Mouse (Mus musculus): Measurements from ENCODE around the gene Erbb2. TPM values are rescaled to one million over a fixed set of nuclear protein-coding genes. Genes with fewer than 3 reads are reported as not detected.
"Not testable (repeated sequence)": the region's sequence is repeated elsewhere in the genome, so short reads cannot be mapped to it uniquely, and the experiment has no call there.

The Erbb2 gene
- total RNA-seq (2017), result 0.57 TPM in 1 of 3 replicates, not detected in the others

GRCm38 (mm10) chr11:98412273-98412796 lies at the start of gene Erbb2:
TSS of gene Erbb2 (plus strand) at chr11:98412470.
- ATAC-seq (replicated peaks; ENCODE audit: insufficient number of reproducible peaks, low FRiP score, low TSS enrichment, poor library complexity, severe bottlenecking), result no peak

- no peak for ATAC-seq (replicated peaks; ENCODE audit: insufficient number of reproducible peaks, low FRiP score, low TSS enrichment, poor library complexity, severe bottlenecking)
Observed at GRCm38 (mm10) chr11:98363817-98364216, 48.5 kb upstream of the Erbb2 start.

GRCm38 (mm10) chr11:98364410-98364809 lies 47.9 kb upstream of the Erbb2 start:
- no peak for ATAC-seq (replicated peaks; ENCODE audit: insufficient number of reproducible peaks, low FRiP score, low TSS enrichment, poor library complexity, severe bottlenecking)

- ATAC-seq (replicated peaks; ENCODE audit: insufficient number of reproducible peaks, low FRiP score, low TSS enrichment, poor library complexity, severe bottlenecking), result no peak
Observed at GRCm38 (mm10) chr11:98366290-98366689, 46.0 kb upstream of the Erbb2 start.

GRCm38 (mm10) chr11:98367171-98367862 lies 45.0 kb upstream of the Erbb2 start:
- ATAC-seq (replicated peaks; ENCODE audit: insufficient number of reproducible peaks, low FRiP score, low TSS enrichment, poor library complexity, severe bottlenecking), result no peak

- no peak for ATAC-seq (replicated peaks; ENCODE audit: insufficient number of reproducible peaks, low FRiP score, low TSS enrichment, poor library complexity, severe bottlenecking)
Observed at GRCm38 (mm10) chr11:98367863-98368186, 44.4 kb upstream of the Erbb2 start.

GRCm38 (mm10) chr11:98369337-98369736 lies 42.9 kb upstream of the Erbb2 start:
- ATAC-seq (replicated peaks; ENCODE audit: insufficient number of reproducible peaks, low FRiP score, low TSS enrichment, poor library complexity, severe bottlenecking), result no peak

GRCm38 (mm10) chr11:98370588-98370987 lies 41.7 kb upstream of the Erbb2 start:
- ATAC-seq (replicated peaks; ENCODE audit: insufficient number of reproducible peaks, low FRiP score, low TSS enrichment, poor library complexity, severe bottlenecking), result no peak

GRCm38 (mm10) chr11:98371556-98372240 lies 40.6 kb upstream of the Erbb2 start:
- ATAC-seq (replicated peaks; ENCODE audit: insufficient number of reproducible peaks, low FRiP score, low TSS enrichment, poor library complexity, severe bottlenecking), result no peak; the same call in 1 of the 2 replicates

GRCm38 (mm10) chr11:98372406-98372805 lies 39.9 kb upstream of the Erbb2 start:
- ATAC-seq (replicated peaks; ENCODE audit: insufficient number of reproducible peaks, low FRiP score, low TSS enrichment, poor library complexity, severe bottlenecking), result 0 out of 2 replicates have a peak, but pooled peaks have one; percentile 62

- no peak for ATAC-seq (replicated peaks; ENCODE audit: insufficient number of reproducible peaks, low FRiP score, low TSS enrichment, poor library complexity, severe bottlenecking)
Observed at GRCm38 (mm10) chr11:98373244-98373643, 39.0 kb upstream of the Erbb2 start.

- ATAC-seq (replicated peaks; ENCODE audit: insufficient number of reproducible peaks, low FRiP score, low TSS enrichment, poor library complexity, severe bottlenecking), result no peak
Observed at GRCm38 (mm10) chr11:98374266-98374665, 38.0 kb upstream of the Erbb2 start.

- ATAC-seq (replicated peaks; ENCODE audit: insufficient number of reproducible peaks, low FRiP score, low TSS enrichment, poor library complexity, severe bottlenecking), result no peak
Observed at GRCm38 (mm10) chr11:98376756-98377155, 35.5 kb upstream of the Erbb2 start.

- no peak for ATAC-seq (replicated peaks; ENCODE audit: insufficient number of reproducible peaks, low FRiP score, low TSS enrichment, poor library complexity, severe bottlenecking)
Observed at GRCm38 (mm10) chr11:98377787-98378186, 34.5 kb upstream of the Erbb2 start.

GRCm38 (mm10) chr11:98379379-98379778 lies 32.9 kb upstream of the Erbb2 start:
- ATAC-seq (replicated peaks; ENCODE audit: insufficient number of reproducible peaks, low FRiP score, low TSS enrichment, poor library complexity, severe bottlenecking), result no peak

GRCm38 (mm10) chr11:98380106-98380505 lies 32.2 kb upstream of the Erbb2 start:
- no peak for ATAC-seq (replicated peaks; ENCODE audit: insufficient number of reproducible peaks, low FRiP score, low TSS enrichment, poor library complexity, severe bottlenecking)

GRCm38 (mm10) chr11:98381651-98382050 lies 30.6 kb upstream of the Erbb2 start:
- no peak for ATAC-seq (replicated peaks; ENCODE audit: insufficient number of reproducible peaks, low FRiP score, low TSS enrichment, poor library complexity, severe bottlenecking)

- not testable (repeated sequence) for ATAC-seq (replicated peaks; ENCODE audit: insufficient number of reproducible peaks, low FRiP score, low TSS enrichment, poor library complexity, severe bottlenecking)
Observed at GRCm38 (mm10) chr11:98382405-98382804, 29.9 kb upstream of the Erbb2 start.

GRCm38 (mm10) chr11:98383261-98384030 lies 28.8 kb upstream of the Erbb2 start, which contains the start of gene Tcap:
TSS of gene Tcap (plus strand) at chr11:98383811.
- no peak for ATAC-seq (replicated peaks; ENCODE audit: insufficient number of reproducible peaks, low FRiP score, low TSS enrichment, poor library complexity, severe bottlenecking)
